Mouse (Mus musculus): ENCODE results near the gene Nwd2. TPM values are rescaled to one million over a fixed set of nuclear protein-coding genes. Genes with fewer than 3 reads are reported as not detected.

Gene Nwd2
- polyA plus RNA-seq, 1 experiment from 2014 or later: 1.6 TPM

GRCm38 (mm10) chr5:63847080-63847479 is 198.2 kb downstream of the Nwd2 start:
- Histone ChIP-seq H3K27me3 (ENCODE audit: insufficient read depth, poor library complexity, severe bottlenecking) (no peaks in the 10 kb centered on the region), H3K27ac (no peak overlapping the region), H3K4me1 (replicated peaks) (no peaks in the 10 kb centered on the region), H3K36me3 (no peaks in the 10 kb centered on the region), H3K4me3 (no peak overlapping the region), H3K9me3 (peaks cover 5% of the 10 kb centered on the region)
- 96% methylated on average over 8 of the region's 8 CpGs for WGBS
- DNase-seq (ENCODE audit: low spot score): no peak

GRCm38 (mm10) chr5:63847541-63848226 is 198.8 kb downstream of the Nwd2 start:
- Histone ChIP-seq H3K9me3 (peaks cover 5% of the 10 kb centered on the region), H3K4me3 (no peak overlapping the region), H3K27ac (no peak overlapping the region), H3K27me3 (ENCODE audit: insufficient read depth, poor library complexity, severe bottlenecking) (no peaks in the 10 kb centered on the region), H3K36me3 (no peaks in the 10 kb centered on the region), H3K4me1 (replicated peaks) (no peaks in the 10 kb centered on the region)
- 91% methylated on average over 13 of the region's 13 CpGs for WGBS
- DNase-seq (ENCODE audit: low spot score): no peak

- Histone ChIP-seq H3K9me3 (no peaks in the 10 kb centered on the region), H3K4me3 (no peak overlapping the region), H3K27ac (no peak overlapping the region), H3K27me3 (ENCODE audit: insufficient read depth, poor library complexity, severe bottlenecking) (no peaks in the 10 kb centered on the region), H3K4me1 (replicated peaks) (no peaks in the 10 kb centered on the region; the same call in 1 of the 2 replicates), H3K36me3 (no peaks in the 10 kb centered on the region)
- no peak for DNase-seq (ENCODE audit: low spot score)
- WGBS: 92% methylated on average over 8 of the region's 8 CpGs
Measured at GRCm38 (mm10) chr5:63858901-63859300, 210.0 kb downstream of the Nwd2 start.

Other genes with a start within 250 kb of the Nwd2 start
- gene 0610040J01Rik, start 163.3 kb downstream of the Nwd2 start, polyA plus RNA-seq (2016; fragmentation: Nextera tagmentation; extraction: Ambion mirVana): 3.3 and 3.8 TPM in 2 replicates

Data from hindbrain, embryonic 10.5 days (tissue).